Mouse (Mus musculus): ENCODE measurements around the gene Stxbp4. TPM values are rescaled to one million over a fixed set of nuclear protein-coding genes. Genes with fewer than 3 reads are reported as not detected.

The Stxbp4 gene
- polyA plus RNA-seq, 1 experiment from 2014 or later: 36.5 TPM

DNA sequence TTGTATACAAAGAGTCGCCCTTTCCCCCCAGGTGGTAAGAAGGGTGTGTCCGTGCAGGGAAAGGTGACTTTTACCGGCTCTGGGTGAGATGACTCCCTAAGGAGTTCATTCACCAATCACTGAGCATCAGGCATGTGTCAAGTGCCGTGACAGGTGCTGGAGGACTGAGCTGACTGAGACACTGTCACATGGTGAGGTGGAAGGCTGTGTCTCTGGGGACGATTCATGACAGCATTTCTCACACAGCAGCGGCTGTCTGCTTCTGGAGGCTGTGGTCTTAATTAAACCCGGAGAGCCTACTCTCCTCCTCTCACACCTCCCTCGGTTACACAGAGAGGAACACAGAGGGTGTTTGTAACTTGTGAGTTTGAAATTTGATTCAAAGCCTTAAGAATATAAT is 116.8 kb downstream of the Stxbp4 start:
- no peaks in the 10 kb centered on the region for H3K4me1 ChIP-seq
- no peak for DNase-seq (ENCODE audit: extremely low spot score, low spot score)
- H3K27me3 ChIP-seq (ENCODE audit: poor library complexity, severe bottlenecking): no peaks in the 10 kb centered on the region
- 80% methylated on average over 8 of the region's 8 CpGs for WGBS
- no peak overlapping the region for H3K27ac ChIP-seq
- no peak overlapping the region for H3K4me3 ChIP-seq
- H3K9me3 ChIP-seq: no peaks in the 10 kb centered on the region
- H3K36me3 ChIP-seq (replicated peaks): peaks cover 43% of the 10 kb centered on the region

DNA sequence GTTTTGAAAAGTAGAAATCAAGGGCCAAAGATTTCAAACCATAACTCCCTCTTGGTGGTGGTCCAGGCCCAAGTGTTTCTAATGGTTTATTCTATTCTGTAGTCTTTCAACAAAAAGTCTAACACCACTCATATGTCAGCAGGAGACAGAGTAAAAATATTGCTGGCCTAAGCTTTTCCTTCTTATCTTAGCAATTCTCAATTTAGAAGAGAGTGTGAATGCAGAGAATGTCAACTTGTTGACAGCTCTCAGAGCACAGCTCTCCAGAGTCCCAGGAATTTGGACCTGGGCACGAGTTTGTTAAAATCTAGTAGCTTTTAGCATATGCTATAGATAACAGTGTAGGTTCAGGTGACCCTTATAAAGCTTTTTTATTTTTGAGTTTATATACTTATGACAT is 120.1 kb downstream of the Stxbp4 start:
- H3K36me3 ChIP-seq (replicated peaks): peaks cover 38% of the 10 kb centered on the region
- no peak for DNase-seq (ENCODE audit: extremely low spot score, low spot score)
- 88% methylated on average over 1 of the region's 1 CpGs for WGBS

DNA sequence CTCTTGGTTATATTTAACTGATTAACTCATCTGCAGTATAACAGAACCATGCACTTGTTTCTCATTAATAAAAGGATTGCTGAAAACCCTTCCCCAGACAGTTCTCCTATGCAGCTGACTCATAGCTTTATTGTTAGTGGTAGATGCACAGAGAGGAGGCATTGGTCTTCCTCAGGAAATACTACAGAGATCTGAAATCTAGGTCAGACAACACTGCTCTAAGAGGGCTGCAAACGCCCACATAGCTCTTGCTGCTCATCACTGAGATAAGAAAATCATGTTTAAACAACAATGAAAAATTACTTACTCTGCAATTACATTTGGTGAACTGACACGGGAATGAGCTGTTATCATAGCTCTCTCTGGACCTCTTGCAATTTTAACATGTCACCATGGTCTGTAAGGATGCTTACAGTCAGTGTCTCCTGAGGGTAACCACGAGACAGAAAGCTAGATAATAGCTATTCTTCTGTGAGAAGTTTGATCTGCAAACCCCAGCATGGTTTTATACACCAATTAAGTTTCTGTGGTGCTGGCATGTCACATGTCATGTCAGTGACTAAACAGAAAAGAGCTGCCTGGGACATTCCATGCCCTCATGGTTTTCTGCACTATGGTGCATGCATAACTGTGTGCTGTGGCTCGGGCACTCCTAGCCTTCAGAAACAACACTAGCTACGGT is 125.2 kb downstream of the Stxbp4 start:
- Histone ChIP-seq H3K4me1 (no peaks in the 10 kb centered on the region), H3K27ac (no peak overlapping the region), H3K9me3 (no peaks in the 10 kb centered on the region), H3K4me3 (no peak overlapping the region), H3K27me3 (ENCODE audit: poor library complexity, severe bottlenecking) (no peaks in the 10 kb centered on the region), H3K36me3 (replicated peaks) (peaks cover 18% of the 10 kb centered on the region)
- no peak for DNase-seq (ENCODE audit: extremely low spot score, low spot score)
- WGBS: 87% methylated on average over 5 of the region's 5 CpGs

More for the DNA sequence above, 120.1 kb downstream of the Stxbp4 start:
- Histone ChIP-seq H3K4me1 (no peaks in the 10 kb centered on the region), H3K9me3 (no peaks in the 10 kb centered on the region), H3K27me3 (ENCODE audit: poor library complexity, severe bottlenecking) (no peaks in the 10 kb centered on the region), H3K27ac (no peak overlapping the region), H3K4me3 (no peak overlapping the region)

GRCm38 (mm10) chr11:90501846-90502245 is 136.0 kb downstream of the Stxbp4 start:
- H3K27ac ChIP-seq: no peak overlapping the region
- H3K9me3 ChIP-seq: no peaks in the 10 kb centered on the region
- H3K27me3 ChIP-seq (ENCODE audit: poor library complexity, severe bottlenecking): no peaks in the 10 kb centered on the region
- DNase-seq (ENCODE audit: extremely low spot score, low spot score): no peak
- H3K4me1 ChIP-seq: no peaks in the 10 kb centered on the region
- H3K36me3 ChIP-seq (replicated peaks): peaks cover 10% of the 10 kb centered on the region
- no peak overlapping the region for H3K4me3 ChIP-seq
- WGBS: 82% methylated on average over 4 of the region's 4 CpGs

DNA sequence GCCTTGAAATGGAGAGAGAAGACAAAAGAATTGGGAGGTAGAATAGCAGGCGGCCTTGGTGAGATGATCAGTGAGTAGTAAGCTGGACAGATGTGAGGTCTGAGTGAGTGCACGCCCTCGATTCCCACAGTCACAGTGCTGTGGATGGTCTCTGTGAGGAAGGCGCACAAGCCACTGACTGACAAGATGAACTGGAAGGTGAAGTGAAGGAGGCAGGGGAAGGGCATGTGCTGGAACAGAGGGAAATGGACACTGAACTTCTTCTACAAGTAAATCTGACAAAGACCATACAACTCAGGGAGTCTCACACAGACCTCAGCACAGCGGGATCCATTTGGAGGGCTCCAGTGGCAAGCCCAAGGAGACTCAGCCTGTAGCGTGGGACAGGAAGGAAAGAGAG is 138.0 kb downstream of the Stxbp4 start:
- Histone ChIP-seq H3K27me3 (ENCODE audit: poor library complexity, severe bottlenecking) (no peaks in the 10 kb centered on the region), H3K27ac (no peak overlapping the region), H3K4me3 (no peak overlapping the region), H3K36me3 (replicated peaks) (peaks cover 6% of the 10 kb centered on the region), H3K4me1 (peaks cover 6% of the 10 kb centered on the region), H3K9me3 (no peaks in the 10 kb centered on the region)
- no peak for DNase-seq (ENCODE audit: extremely low spot score, low spot score)
- WGBS: 90% methylated on average over 6 of the region's 6 CpGs

DNA sequence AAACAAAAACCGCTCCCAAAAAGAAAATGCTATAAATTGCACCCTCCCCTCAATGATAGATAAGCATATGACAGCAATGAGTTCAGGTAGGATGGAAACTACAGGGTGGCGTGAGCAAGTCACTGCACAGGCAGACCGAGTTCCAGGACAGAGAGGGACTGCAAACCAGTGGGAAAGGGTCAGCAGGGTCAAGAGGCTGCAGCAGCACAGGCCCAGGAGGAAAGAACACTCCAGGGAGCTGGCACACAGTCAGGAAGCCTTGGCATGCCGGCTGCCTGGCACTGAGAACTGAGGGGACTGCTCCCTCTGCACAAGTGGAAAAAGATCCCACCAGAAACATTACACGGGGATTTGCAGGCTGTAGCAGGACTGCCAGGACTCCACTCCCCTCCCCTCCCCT is 139.4 kb downstream of the Stxbp4 start:
- WGBS: 69% methylated on average over 4 of the region's 5 CpGs
- DNase-seq (ENCODE audit: extremely low spot score, low spot score): no peak
- Histone ChIP-seq H3K4me1 (peaks cover 9% of the 10 kb centered on the region), H3K4me3 (no peak overlapping the region), H3K9me3 (no peaks in the 10 kb centered on the region), H3K36me3 (replicated peaks) (peaks cover 16% of the 10 kb centered on the region), H3K27me3 (ENCODE audit: poor library complexity, severe bottlenecking) (no peaks in the 10 kb centered on the region), H3K27ac (no peak overlapping the region)

- H3K36me3 ChIP-seq (replicated peaks): peaks cover 26% of the 10 kb centered on the region
- H3K27me3 ChIP-seq (ENCODE audit: poor library complexity, severe bottlenecking): no peaks in the 10 kb centered on the region
- no peaks in the 10 kb centered on the region for H3K9me3 ChIP-seq
- WGBS: 32% methylated on average over 1 of the region's 1 CpGs
- no peak for DNase-seq (ENCODE audit: extremely low spot score, low spot score)
- peaks cover 9% of the 10 kb centered on the region for H3K4me1 ChIP-seq
- H3K27ac ChIP-seq: no peak overlapping the region
- no peak overlapping the region for H3K4me3 ChIP-seq
Observed at GRCm38 (mm10) chr11:90494981-90495380, 142.9 kb downstream of the Stxbp4 start.

DNA sequence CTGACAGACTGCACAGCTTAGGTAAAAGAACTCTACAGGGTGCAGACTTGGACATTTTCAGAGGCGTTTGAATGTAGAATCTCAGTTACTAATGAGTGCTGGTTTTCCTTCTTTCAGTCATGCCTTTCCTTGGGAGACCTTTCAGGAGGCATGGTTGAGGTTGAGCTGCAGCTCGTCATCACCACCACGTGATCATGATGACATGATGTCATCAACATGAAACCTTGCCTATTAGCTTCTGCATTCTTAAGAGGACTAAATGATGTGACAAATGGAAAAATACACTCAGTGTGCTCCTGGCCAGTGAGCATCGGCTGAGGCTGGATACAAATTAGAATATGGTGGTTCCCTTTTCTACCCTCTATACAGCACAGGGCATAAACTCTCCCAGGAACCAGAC is 145.4 kb downstream of the Stxbp4 start:
- WGBS: 96% methylated on average over 4 of the region's 4 CpGs
- H3K27me3 ChIP-seq (ENCODE audit: poor library complexity, severe bottlenecking): peaks cover 16% of the 10 kb centered on the region
- no peak overlapping the region for H3K4me3 ChIP-seq
- H3K9me3 ChIP-seq: 0 out of 2 replicates have a peak, but pooled peaks cover 1% of the 10 kb centered on the region
- no peak overlapping the region for H3K27ac ChIP-seq
- no peak for DNase-seq (ENCODE audit: extremely low spot score, low spot score)
- H3K36me3 ChIP-seq (replicated peaks): peaks cover 36% of the 10 kb centered on the region
- H3K4me1 ChIP-seq: peaks cover 9% of the 10 kb centered on the region

DNA sequence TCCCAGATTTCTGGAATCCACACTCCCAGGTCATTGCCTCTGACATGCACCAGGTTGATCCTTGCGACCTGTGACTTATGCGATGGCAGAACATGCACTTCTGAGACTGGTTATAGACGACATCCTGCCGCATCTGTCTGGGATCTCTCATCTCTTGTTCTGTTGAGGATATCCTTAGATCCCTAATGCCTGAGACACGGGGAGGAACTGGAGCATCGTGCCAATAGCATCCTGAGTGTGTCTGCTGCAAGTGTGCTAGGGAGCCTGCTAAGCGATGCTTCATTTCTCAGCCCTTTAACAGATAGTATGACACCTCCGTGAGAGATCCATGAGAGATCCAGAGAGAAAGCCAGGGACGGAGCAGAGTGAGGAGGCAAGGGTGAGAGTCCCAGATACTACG is 148.7 kb downstream of the Stxbp4 start:
- H3K27ac ChIP-seq: no peak overlapping the region
- no peak overlapping the region for H3K4me3 ChIP-seq
- DNase-seq (ENCODE audit: extremely low spot score, low spot score): no peak
- peaks cover 21% of the 10 kb centered on the region for H3K4me1 ChIP-seq
- whole genome bisulfite sequencing: 96% methylated on average over 10 of the region's 10 CpGs
- peaks cover 32% of the 10 kb centered on the region for H3K27me3 ChIP-seq (ENCODE audit: poor library complexity, severe bottlenecking)
- peaks cover 43% of the 10 kb centered on the region for H3K36me3 ChIP-seq (replicated peaks)
- 0 out of 2 replicates have a peak, but pooled peaks cover 6% of the 10 kb centered on the region for H3K9me3 ChIP-seq

- H3K9me3 ChIP-seq: 0 out of 2 replicates have a peak, but pooled peaks cover 6% of the 10 kb centered on the region
- 97% methylated on average over 8 of the region's 8 CpGs for WGBS
- no peak overlapping the region for H3K4me3 ChIP-seq
Observed at GRCm38 (mm10) chr11:90487686-90488085, 150.2 kb downstream of the Stxbp4 start.

DNA sequence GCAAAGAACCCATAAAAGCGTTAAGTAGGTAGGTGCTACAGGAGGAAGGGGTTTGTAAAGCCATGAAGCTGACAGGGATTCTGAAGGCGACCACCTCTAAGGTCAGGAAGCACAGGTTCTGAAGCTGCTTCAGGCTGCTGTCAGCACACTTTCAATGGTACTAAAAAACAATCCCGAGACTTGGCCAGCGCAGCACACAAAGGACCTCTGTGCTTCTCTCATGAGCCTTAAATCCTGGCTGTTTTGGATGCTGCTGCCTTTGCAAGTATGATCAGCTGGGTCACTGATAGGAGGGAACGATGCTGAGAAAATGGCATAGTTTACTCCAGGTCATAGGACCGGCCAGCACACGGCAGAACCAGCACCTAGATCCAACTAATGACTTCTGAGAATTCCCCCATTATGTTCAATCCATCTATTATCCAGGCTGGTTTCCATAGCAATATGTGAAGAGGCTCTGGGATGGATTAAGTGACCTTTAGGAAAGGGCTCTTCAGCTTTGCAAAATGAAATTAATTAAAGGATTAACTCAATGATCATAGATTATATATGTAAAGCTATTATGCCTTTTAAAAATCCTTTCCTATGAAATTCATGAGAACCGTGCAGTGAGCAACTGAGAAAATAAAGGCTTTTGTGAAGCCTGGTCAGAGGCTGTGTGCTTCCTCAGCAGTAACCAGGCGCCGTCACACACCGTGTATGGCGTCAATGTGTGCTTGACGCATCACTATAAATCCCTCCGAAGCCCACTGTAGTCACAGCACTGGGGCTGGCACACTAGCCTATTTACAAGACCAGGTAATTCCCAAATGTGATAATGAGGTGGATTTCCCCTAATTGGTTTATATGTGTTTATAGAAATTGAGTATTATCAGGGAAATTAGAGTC is 152.9 kb downstream of the Stxbp4 start:
- Histone ChIP-seq H3K36me3 (replicated peaks) (peaks cover 28% of the 10 kb centered on the region), H3K27me3 (ENCODE audit: poor library complexity, severe bottlenecking) (peaks cover 36% of the 10 kb centered on the region), H3K27ac (no peak overlapping the region), H3K9me3 (0 out of 2 replicates have a peak, but pooled peaks cover 6% of the 10 kb centered on the region), H3K4me3 (no peak overlapping the region), H3K4me1 (peaks cover 21% of the 10 kb centered on the region)
- 51% methylated on average over 14 of the region's 14 CpGs for WGBS
- DNase-seq (ENCODE audit: extremely low spot score, low spot score): peak; percentile 30

More at GRCm38 (mm10) chr11:90487686-90488085, 150.2 kb downstream of the Stxbp4 start:
- H3K27me3 ChIP-seq (ENCODE audit: poor library complexity, severe bottlenecking): peaks cover 36% of the 10 kb centered on the region
- no peak for DNase-seq (ENCODE audit: extremely low spot score, low spot score)
- H3K27ac ChIP-seq: no peak overlapping the region
- peaks cover 28% of the 10 kb centered on the region for H3K36me3 ChIP-seq (replicated peaks)
- peaks cover 21% of the 10 kb centered on the region for H3K4me1 ChIP-seq

DNA sequence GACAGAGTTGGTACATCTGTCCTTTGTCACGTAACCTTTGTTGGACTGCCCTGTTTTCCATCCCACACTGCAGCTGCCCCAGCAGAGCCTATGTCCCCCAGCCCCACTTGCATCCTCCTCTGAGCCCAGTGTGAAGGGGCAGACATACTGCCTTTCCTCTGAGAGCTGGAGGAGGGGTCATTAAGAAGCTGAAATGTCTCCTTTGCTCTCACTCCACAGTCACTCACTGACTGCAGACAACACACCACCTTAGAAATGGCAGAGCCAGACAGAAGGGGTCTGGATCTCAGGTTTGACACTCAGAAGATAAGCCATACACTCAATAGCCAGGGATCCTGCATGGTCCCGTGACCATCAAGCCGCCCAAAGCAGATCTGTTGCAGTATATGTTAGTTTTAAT is 154.1 kb downstream of the Stxbp4 start:
- no peak overlapping the region for H3K4me3 ChIP-seq
- H3K4me1 ChIP-seq: peaks cover 21% of the 10 kb centered on the region
- 93% methylated on average over 3 of the region's 3 CpGs for WGBS
- H3K9me3 ChIP-seq: 0 out of 2 replicates have a peak, but pooled peaks cover 6% of the 10 kb centered on the region
- H3K27me3 ChIP-seq (ENCODE audit: poor library complexity, severe bottlenecking): peaks cover 31% of the 10 kb centered on the region
- no peak overlapping the region for H3K27ac ChIP-seq
- peaks cover 31% of the 10 kb centered on the region for H3K36me3 ChIP-seq (replicated peaks)
- DNase-seq (ENCODE audit: extremely low spot score, low spot score): no peak

- no peak overlapping the region for H3K4me3 ChIP-seq
- H3K36me3 ChIP-seq (replicated peaks): peaks cover 20% of the 10 kb centered on the region
- peaks cover 21% of the 10 kb centered on the region for H3K4me1 ChIP-seq
- DNase-seq (ENCODE audit: extremely low spot score, low spot score): no peak
- no peak overlapping the region for H3K27ac ChIP-seq
- H3K9me3 ChIP-seq: no peaks in the 10 kb centered on the region
- WGBS: 87% methylated on average over 1 of the region's 1 CpGs
- H3K27me3 ChIP-seq (ENCODE audit: poor library complexity, severe bottlenecking): peaks cover 13% of the 10 kb centered on the region
Observed at GRCm38 (mm10) chr11:90481828-90482227, 156.1 kb downstream of the Stxbp4 start.

Measured in forebrain, embryonic 10.5 days (tissue).